Mouse (Mus musculus) MEL (cell line): ENCODE data around the gene Lsamp. TPM values are rescaled to one million over a fixed set of nuclear protein-coding genes. Genes with fewer than 3 reads are reported as not detected.

Source experiments
- DNase-seq: peaks from one replicate; pipeline ENCODE4 v3.0.0; 2011; ENCODE audit warnings: low read depth, low spot score
- H3K27ac ChIP-seq: 2 replicates; pipeline ENCODE4 v1.5.1; 2012; ENCODE audit warnings: low read depth, mild to moderate bottlenecking, control low read depth, low read length, moderate library complexity; ENCODE audit not compliant: control insufficient read depth
- H3K27me3 ChIP-seq, 2 experiments: fragments of 150-350 bp in 1 of 2; sonication (generic) in 1 of 2; 2 replicates each; pipeline ENCODE4 v1.6.1; 2012; ENCODE audit warnings: low read length in 2 of 2, mild to moderate bottlenecking in 2 of 2, improper control_type of control experiment in 1 of 2, moderate library complexity in 1 of 2; ENCODE audit not compliant: insufficient read depth in 2 of 2, control insufficient read depth in 1 of 2
- H3K36me3 ChIP-seq, 2 experiments: 2 replicates each; pipeline ENCODE4 v1.6.1; 2012 to 2014; ENCODE audit warnings: low read length in 2 of 2, improper control_type of control experiment in 1 of 2, inconsistent platforms in 1 of 2, mild to moderate bottlenecking in 1 of 2; ENCODE audit not compliant: insufficient read depth in 2 of 2, control insufficient read depth in 1 of 2
- H3K4me1 ChIP-seq, 2 experiments: fragments of 150-350 bp in 1 of 2; sonication (generic) in 1 of 2; 2 replicates each; pipeline ENCODE4 v1.6.1; 2012; ENCODE audit warnings: low read length in 2 of 2, improper control_type of control experiment in 1 of 2, mild to moderate bottlenecking in 1 of 2; ENCODE audit not compliant: insufficient read depth in 2 of 2, control insufficient read depth in 1 of 2
- H3K4me3 ChIP-seq, 2 experiments: fragments of 150-350 bp in 1 of 2; sonication (generic) in 1 of 2; 2 replicates each; pipeline ENCODE4 v1.5.1; 2012; ENCODE audit warnings: low read depth in 2 of 2, low read length in 2 of 2, mild to moderate bottlenecking in 2 of 2, moderate library complexity in 2 of 2, control low read depth in 1 of 2, improper control_type of control experiment in 1 of 2; ENCODE audit not compliant: control insufficient read depth in 1 of 2, insufficient read depth in 1 of 2
- H3K79me2 ChIP-seq: 2 replicates; pipeline ENCODE4 v1.6.1; 2012; ENCODE audit warnings: mild to moderate bottlenecking, low read length, moderate library complexity; ENCODE audit not compliant: control insufficient read depth, poor library complexity, insufficient read depth
- H3K9ac ChIP-seq: 2 replicates; pipeline ENCODE4 v1.6.1; 2012; ENCODE audit warnings: low read depth, mild to moderate bottlenecking, control low read depth, low read length, moderate library complexity; ENCODE audit not compliant: control insufficient read depth, poor library complexity, severe bottlenecking
- H3K9me3 ChIP-seq: fragments of 150-350 bp; sonication (generic); replicated peaks from 2 replicates; pipeline ENCODE4 v1.6.1; 2012; ENCODE audit warnings: mild to moderate bottlenecking, low read length, improper control_type of control experiment, moderate library complexity; ENCODE audit not compliant: insufficient read depth
- CHD2 ChIP-seq: IDR thresholded peaks from 2 replicates; pipeline ENCODE4 v1.6.1; 2011; ENCODE audit warnings: low read length, improper control_type of control experiment
- EP300 ChIP-seq, 2 experiments: IDR thresholded peaks; 2 replicates each; pipeline ENCODE4 v1.6.1; 2011; ENCODE audit warnings: improper control_type of control experiment in 2 of 2, low read length in 2 of 2, low read depth in 1 of 2, mild to moderate bottlenecking in 1 of 2
- GABPA ChIP-seq: IDR thresholded peaks from 2 replicates; pipeline ENCODE4 v1.6.1; 2012; ENCODE audit warnings: low read depth, mild to moderate bottlenecking, inconsistent platforms, low read length, improper control_type of control experiment, moderate library complexity
- GATA1 ChIP-seq: IDR thresholded peaks from 2 replicates; pipeline ENCODE4 v1.6.1; 2011; ENCODE audit warnings: low read depth, low read length, improper control_type of control experiment
- KAT2A ChIP-seq: conservative IDR thresholded peaks from 2 replicates; pipeline ENCODE4 v1.6.1; 2012; ENCODE audit warnings: low read depth, low read length, improper control_type of control experiment, inconsistent platforms
- MXI1 ChIP-seq: IDR thresholded peaks from 2 replicates; pipeline ENCODE4 v1.6.1; 2011; ENCODE audit warnings: mild to moderate bottlenecking, low read depth, low read length, improper control_type of control experiment
- MYB ChIP-seq: IDR thresholded peaks from 2 replicates; pipeline ENCODE4 v1.6.1; 2011; ENCODE audit warnings: mild to moderate bottlenecking, low read depth, low read length, improper control_type of control experiment
- NELFE ChIP-seq: IDR thresholded peaks from 2 replicates; pipeline ENCODE4 v1.6.1; 2011; ENCODE audit warnings: low read depth, low read length, improper control_type of control experiment
- POLR2AphosphoS2 ChIP-seq: IDR thresholded peaks from 2 replicates; pipeline ENCODE4 v1.6.1; 2011; ENCODE audit warnings: low read length, improper control_type of control experiment
- RAD21 ChIP-seq: IDR thresholded peaks from 2 replicates; pipeline ENCODE4 v1.6.1; 2011; ENCODE audit warnings: mild to moderate bottlenecking, low read depth, low read length, improper control_type of control experiment
- SIN3A ChIP-seq: IDR thresholded peaks from 2 replicates; pipeline ENCODE4 v1.6.1; 2012; ENCODE audit warnings: low read length, improper control_type of control experiment, inconsistent platforms
- UBTF ChIP-seq: IDR thresholded peaks from 2 replicates; pipeline ENCODE4 v1.6.1; 2012; ENCODE audit warnings: low read depth, mild to moderate bottlenecking, inconsistent platforms, low read length, improper control_type of control experiment, moderate library complexity, borderline replicate concordance; ENCODE audit not compliant: insufficient read depth
- USF2 ChIP-seq, 2 experiments: IDR thresholded peaks; 2 replicates each; pipeline ENCODE4 v1.6.1; 2011 to 2012; ENCODE audit warnings: improper control_type of control experiment in 2 of 2, low read length in 2 of 2, borderline replicate concordance in 1 of 2, inconsistent platforms in 1 of 2, low read depth in 1 of 2, mild to moderate bottlenecking in 1 of 2; ENCODE audit not compliant: insufficient read depth in 1 of 2
- ZKSCAN1 ChIP-seq: IDR thresholded peaks from 2 replicates; pipeline ENCODE4 v1.6.1; 2012; ENCODE audit warnings: low read depth, mild to moderate bottlenecking, inconsistent platforms, low read length, improper control_type of control experiment, moderate library complexity
- ZMIZ1 ChIP-seq: IDR thresholded peaks from 2 replicates; pipeline ENCODE4 v1.6.1; 2012; ENCODE audit warnings: low read depth, mild to moderate bottlenecking, inconsistent platforms, low read length, improper control_type of control experiment, moderate library complexity
- ZNF384 ChIP-seq: IDR thresholded peaks from 2 replicates; pipeline ENCODE4 v1.6.1; 2012; ENCODE audit warnings: low read depth, mild to moderate bottlenecking, inconsistent platforms, low read length, improper control_type of control experiment
- polyA plus RNA-seq, 2 experiments: library from polyadenylated mRNA; stranded (reverse) in 1 of 2; unstranded in 1 of 2; fragments of >175 nt in 1 of 2; fragments of >200 nt in 1 of 2; gene quantifications; 2 replicates each; pipeline versions ENCODE4 v1.2.1 to v1.2.4; 2012; ENCODE audit warnings: low replicate concordance in 2 of 2, low read depth in 1 of 2; ENCODE audit not compliant: insufficient read length in 2 of 2, insufficient read depth in 1 of 2, missing spikeins in 1 of 2
- total RNA-seq: library from RNA; depleted of rRNA; stranded (reverse); fragments of 300-350 nt; gene quantifications from 2 replicates; pipeline ENCODE4 v1.2.3, GENCODE M21; 2012

Lsamp gene
- total and polyA plus RNA-seq, 3 experiments: 0.42 TPM; not detected in 2

- no peaks in the 10 kb centered on the region for H3K27me3 ChIP-seq
- DNase-seq: no peak
- no peak overlapping the region for H3K9ac ChIP-seq
- H3K9me3 ChIP-seq: no peaks in the 10 kb centered on the region
- H3K27ac ChIP-seq: no peak overlapping the region
- TF ChIP-seq ZKSCAN1: no peak
- no peak for TF ChIP-seq EP300 (IDR thresholded peaks at IDR 0.05; ENCODE audit: low read depth in 1 of 2, low read length in 2 of 2)
- TF ChIP-seq POLR2AphosphoS2: no peak
- TF ChIP-seq SIN3A: no peak
- TF ChIP-seq MXI1: no peak
- TF ChIP-seq MYB: no peak
- no peak for TF ChIP-seq NELFE
- no peak for TF ChIP-seq USF2 (IDR thresholded peaks at IDR 0.05; ENCODE audit: borderline replicate concordance in 1 of 2, insufficient read depth in 1 of 2, low read depth in 1 of 2, low read length in 2 of 2)
- TF ChIP-seq GABPA: no peak
- TF ChIP-seq UBTF: no peak
- no peak for TF ChIP-seq KAT2A
- no peaks in the 10 kb centered on the region for H3K36me3 ChIP-seq
- H3K79me2 ChIP-seq: no peaks in the 10 kb centered on the region
- no peak overlapping the region for H3K4me3 ChIP-seq
- no peaks in the 10 kb centered on the region for H3K4me1 ChIP-seq
Measured at GRCm38 (mm10) chr16:41912584-41913193, 1928.5 kb downstream of the Lsamp start.

GRCm38 (mm10) chr16:41913346-41913745 lies 1929.2 kb downstream of the Lsamp start:
- DNase-seq: no peak
- H3K36me3 ChIP-seq: no peaks in the 10 kb centered on the region
- TF ChIP-seq RAD21 (no peak), GATA1 (no peak), MYB (no peak), CHD2 (no peak), ZNF384 (no peak), SIN3A (no peak), ZMIZ1 (no peak), USF2 (IDR thresholded peaks at IDR 0.05; ENCODE audit: borderline replicate concordance in 1 of 2, insufficient read depth in 1 of 2, low read depth in 1 of 2, low read length in 2 of 2) (no peak)
- TF ChIP-seq, all 39 proteins: peak for 0
- H3K27me3 ChIP-seq: no peaks in the 10 kb centered on the region
- H3K27ac ChIP-seq: no peak overlapping the region
- no peak overlapping the region for H3K9ac ChIP-seq
- H3K79me2 ChIP-seq: no peaks in the 10 kb centered on the region
- H3K4me3 ChIP-seq: no peak overlapping the region
- no peaks in the 10 kb centered on the region for H3K4me1 ChIP-seq
- no peaks in the 10 kb centered on the region for H3K9me3 ChIP-seq
